Mouse (Mus musculus): ENCODE results near the gene Mrps18b.

The Mrps18b gene

DNA sequence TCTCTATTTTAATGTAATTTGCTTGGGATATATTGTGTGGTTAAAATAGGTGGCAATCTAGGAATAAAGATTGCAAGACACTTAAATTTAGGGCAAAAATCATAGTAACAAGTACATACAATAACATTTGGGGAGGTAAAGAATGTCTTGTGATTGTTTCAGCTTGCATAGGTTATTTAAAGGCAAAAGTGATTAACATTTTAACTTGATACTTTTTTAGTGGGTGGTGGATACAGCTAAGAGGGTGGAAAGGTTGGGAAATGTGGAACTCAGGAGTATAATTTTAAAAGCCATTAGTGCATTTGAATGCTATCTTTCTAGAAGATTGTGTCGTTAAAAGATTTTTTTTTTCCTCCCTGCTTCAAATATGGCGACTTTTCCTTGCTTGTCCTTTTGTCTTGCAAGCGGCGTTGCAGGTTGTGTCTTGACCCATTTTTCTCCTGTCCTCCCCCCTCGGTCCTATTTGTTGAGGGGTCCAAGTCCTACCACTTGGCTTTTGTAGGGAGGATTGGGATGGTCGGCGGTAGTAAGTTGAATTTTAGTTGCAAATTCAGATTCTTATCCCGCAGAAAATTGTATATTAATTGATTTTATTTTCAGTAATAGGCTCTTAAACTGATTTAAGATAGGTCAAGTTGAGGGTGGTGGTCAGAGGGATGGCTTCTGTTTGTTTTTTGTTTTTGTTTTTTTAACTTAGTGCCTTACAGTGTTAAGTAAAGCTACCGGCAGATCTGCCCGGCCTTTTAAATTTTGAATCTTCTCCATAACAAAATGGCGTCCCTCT is 2.3 kb upstream of the Mrps18b start:
- DNase-seq (ENCODE audit: low read depth): peak; percentile 80

DNA sequence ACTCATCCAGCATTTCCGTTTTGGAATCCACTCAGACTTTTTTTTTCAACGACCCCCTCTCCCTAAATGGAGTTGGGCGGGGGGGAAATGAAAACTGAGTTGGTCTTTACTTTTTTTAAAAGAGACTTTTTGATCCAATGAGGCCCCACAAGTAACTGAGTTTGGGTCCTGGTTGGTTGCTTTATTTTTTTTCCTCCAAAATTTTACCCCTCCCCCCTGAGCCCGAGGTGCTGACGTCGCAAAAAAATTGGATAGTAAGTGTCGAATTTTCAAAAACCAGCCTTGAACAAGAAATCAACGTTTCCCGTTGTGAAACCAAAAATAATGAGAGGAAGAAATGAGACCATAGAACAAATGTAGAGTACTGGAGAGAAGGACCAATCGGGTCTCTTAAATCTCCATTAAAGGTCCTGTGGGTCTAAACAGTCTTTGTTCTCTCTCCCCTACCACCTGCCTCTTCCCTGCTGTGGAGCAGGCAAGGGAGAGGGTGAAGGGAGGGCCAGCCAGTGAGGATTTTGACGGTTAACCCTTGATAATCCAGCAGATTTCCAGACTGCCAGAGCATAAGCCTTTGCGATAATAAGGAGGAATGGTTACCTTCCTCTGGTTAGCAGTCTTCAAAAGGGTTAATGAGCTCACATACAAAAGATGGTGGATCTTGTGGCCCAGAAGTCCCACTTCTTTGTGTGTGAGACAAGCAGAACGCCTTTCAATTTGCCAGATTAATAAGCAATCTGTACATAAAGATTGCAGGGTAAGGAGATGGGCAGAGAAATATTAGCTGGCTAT is 1.5 kb upstream of the Mrps18b start:
- peak; percentile 81 for DNase-seq (ENCODE audit: low read depth)

DNA sequence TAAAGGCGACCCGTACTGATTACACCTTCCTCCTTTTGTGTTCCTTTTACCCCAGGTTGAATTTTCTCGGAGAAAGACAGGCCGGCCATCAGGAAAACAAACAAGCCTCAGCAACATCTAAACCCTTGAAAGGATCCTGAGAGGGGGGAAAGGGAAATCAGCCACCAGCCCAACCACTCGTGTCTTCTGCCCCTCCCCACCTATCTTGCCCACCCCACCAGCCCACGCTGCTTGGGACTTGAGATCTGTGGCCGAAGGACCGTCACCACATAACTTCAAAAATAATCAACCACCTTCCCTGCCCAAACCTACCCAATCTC is 914 bp upstream of the Mrps18b start:
- DNase-seq (ENCODE audit: low read depth): no peak

DNA sequence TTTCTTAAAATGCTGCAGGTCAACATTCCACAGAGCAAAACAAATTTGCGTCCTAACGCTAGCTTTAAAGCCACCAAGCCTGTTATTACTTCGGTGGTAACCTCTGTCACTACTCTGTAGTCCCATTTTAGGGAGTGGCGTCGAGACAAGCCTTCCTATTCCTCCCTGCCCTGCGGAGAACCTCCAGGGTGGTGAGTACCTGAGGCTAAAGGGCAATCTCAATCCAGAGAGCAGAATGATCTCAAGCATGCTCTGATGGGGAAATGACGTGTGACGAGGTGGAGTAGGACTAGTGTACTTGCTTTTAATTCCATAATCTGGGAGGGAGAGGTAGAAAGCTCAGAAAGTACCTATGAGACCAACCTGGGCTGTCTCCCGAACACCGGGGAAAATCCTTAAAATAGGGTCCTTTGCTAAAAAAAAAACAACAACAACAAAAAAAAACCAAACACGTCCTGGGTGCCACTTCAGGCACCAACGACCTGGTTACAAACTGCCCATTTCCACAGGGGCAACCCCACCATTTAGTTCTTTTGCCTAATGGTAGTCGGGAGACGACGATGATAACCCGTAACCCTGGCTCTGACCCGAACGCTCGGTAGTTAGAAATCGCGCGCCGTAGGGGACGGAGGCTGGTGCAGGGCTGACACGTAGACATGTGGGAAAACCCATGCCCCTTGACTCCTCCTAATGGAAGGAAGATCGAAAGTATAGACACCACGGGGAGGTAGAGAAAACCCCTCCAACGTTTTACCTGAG is 472 bp downstream of the Mrps18b start:
- peak; percentile 61 for DNase-seq (ENCODE audit: low read depth)

GRCm38 (mm10) chr17:35914975-35915374 is 1.2 kb downstream of the Mrps18b start:
- peak; percentile 38 for DNase-seq (ENCODE audit: low read depth)

GRCm38 (mm10) chr17:35909919-35910369 is 6.2 kb downstream of the Mrps18b start, which contains the start of gene Atat1:
TSS of gene Atat1 (minus strand) at chr17:35910075.
- peak; percentile 99 for DNase-seq (ENCODE audit: low read depth)

GRCm38 (mm10) chr17:35909186-35909918 is 6.8 kb downstream of the Mrps18b start:
- peak; percentile 54 for DNase-seq (ENCODE audit: low read depth)

- DNase-seq (ENCODE audit: low read depth): peak; percentile 64
Measured at GRCm38 (mm10) chr17:35907609-35908008, 8.6 kb downstream of the Mrps18b start.

- no peak for DNase-seq (ENCODE audit: low read depth)
Measured at GRCm38 (mm10) chr17:35905587-35905986, 10.6 kb downstream of the Mrps18b start.

- no peak for DNase-seq (ENCODE audit: low read depth)
Measured at GRCm38 (mm10) chr17:35903992-35904355, 12.2 kb downstream of the Mrps18b start.

GRCm38 (mm10) chr17:35903343-35903991 is 12.7 kb downstream of the Mrps18b start:
- no peak for DNase-seq (ENCODE audit: low read depth)

DNA sequence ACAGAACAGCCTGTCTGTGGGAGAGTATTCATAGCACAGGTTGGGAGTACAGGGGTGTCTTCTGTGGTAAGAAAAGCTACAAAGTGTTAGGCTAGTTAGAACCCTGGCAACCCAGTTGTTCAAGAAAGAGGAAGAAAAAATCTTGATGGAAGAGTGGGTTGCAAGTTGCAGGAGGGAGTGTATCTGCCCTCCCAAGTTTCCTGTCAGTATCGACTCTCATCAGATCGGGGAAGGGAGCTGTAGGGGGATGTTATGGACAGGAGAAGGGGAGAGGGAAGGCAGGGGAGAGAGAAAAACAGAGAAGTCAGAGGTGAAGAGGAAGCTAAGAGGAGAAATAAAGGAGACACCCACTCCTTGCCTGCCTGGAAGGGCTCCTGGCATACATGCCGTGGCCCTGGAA is 15.6 kb downstream of the Mrps18b start:
- no peak for DNase-seq (ENCODE audit: low read depth)

- DNase-seq (ENCODE audit: low read depth): no peak
Measured at GRCm38 (mm10) chr17:35897644-35898573, 18.3 kb downstream of the Mrps18b start.

DNA sequence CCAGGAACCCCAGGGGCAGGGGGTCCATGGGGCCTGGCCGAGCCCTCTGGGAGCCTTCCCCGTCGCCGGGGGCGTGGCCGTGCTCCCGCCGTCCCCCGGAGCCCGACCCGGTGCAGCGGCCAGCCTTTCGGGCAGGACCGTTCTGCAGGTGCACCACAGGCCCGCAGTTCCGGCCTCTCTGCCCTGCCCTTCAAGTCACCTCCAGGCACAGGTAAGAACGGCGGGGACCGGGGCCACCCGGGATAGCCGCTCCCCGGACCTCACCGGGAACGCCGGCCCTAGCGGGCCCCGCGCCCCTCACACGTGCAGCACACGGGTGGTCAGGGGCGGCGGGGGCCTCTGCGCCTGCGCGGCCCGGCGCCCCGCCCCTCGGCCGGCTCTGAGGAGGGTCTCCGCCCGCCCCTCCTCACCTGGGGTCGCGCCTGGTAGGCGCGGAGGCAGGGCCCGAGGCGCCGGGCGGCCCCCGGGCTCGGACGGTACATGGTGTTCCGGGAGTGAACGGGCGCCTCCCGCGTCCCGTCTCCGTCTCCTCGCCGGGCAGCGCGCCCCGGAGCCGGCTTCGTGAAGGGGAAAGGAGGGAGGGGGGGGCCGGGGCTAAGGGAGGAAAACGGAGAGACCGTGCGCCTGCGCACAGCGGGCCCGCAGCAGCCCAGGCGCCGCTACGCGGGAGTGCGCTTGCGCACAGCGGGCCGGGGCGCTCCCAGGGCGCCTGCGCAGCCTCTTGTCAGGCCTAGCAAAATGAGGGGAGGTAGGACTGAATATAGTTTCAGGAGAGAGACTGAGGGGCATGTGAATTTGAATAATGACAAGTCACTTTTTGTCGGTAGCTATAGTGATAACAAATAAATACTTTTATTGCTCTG is 19.2 kb downstream of the Mrps18b start, which contains the start of gene 2310061I04Rik:
2310061I04Rik (minus strand) TSS at position 651 of the 863 bp plus-strand sequence.
- peak; percentile 97 for DNase-seq (ENCODE audit: low read depth)

GRCm38 (mm10) chr17:35887725-35888124 is 28.5 kb downstream of the Mrps18b start:
- DNase-seq (ENCODE audit: low read depth): no peak

DNA sequence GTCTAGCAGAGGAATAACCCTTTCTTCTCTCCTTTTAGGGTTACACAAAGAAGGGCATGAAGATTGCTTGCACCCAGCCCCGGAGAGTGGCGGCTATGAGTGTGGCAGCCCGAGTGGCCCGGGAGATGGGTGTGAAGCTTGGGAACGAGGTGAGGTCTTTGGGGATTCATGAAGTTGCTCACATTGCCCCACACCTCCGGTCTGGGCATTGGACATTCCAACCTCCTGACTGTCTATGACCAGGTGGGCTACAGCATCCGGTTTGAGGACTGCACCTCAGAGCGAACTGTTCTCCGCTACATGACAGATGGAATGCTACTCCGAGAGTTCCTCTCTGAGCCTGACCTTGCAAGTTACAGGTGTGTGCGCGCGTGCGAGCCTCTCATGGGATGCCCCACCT is 32.4 kb downstream of the Mrps18b start:
- DNase-seq (ENCODE audit: low read depth): no peak

- no peak for DNase-seq (ENCODE audit: low read depth)
Measured at GRCm38 (mm10) chr17:35882924-35883323, 33.3 kb downstream of the Mrps18b start.

DNA sequence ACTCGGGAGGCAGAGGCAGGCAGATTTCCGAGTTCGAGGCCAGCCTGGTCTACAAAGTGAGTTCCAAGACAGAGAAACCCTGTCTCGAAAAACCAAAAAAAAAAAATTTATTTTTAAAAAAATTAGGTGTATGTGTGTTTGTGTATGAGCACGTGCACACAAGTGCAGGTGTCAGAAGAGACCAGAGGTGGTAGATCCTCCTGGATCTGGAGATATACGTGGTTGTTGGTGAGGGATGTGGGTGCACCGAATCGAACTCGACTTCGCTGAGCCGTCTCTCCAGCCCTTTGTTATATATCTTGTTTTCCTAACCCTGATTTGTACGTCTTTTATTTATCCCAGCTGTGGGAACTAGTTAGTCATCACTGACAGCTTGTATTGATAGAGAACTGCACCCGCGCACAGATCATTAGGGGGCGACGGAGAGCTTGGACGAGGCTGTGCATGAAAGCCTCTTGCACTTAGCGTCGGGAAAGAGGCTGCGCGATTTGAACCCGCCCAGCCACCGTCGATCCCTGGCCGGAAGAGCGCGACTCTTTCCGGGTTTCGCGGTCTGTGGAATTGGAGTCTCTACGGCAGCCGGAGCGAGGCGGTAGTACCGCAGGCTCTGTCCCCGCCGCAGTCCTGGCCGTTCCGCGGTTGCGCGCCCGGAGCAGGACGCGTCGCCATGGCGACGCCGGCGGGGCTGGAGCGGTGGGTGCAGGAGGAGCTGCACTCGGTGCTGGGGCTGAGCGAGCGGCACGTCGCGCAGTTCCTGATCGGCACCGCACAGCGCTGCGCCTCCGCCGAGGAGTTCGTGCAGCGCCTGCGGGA is 36.7 kb downstream of the Mrps18b start, which contains the start of gene Dhx16:
Dhx16 (plus strand) TSS at position 575 of the 813 bp plus-strand sequence.
- DNase-seq (ENCODE audit: low read depth): peak; percentile 97
